Mouse (Mus musculus) heart, adult 2 months (tissue): Measurements from ENCODE around the gene Prr19. TPM values are rescaled to one million over a fixed set of nuclear protein-coding genes. Genes with fewer than 3 reads are reported as not detected.
A peak's percentile ranks its signal among the peaks of the same experiment; 100 is the strongest.
"Not testable (repeated sequence)": the region's sequence is repeated elsewhere in the genome, so short reads cannot be mapped to it uniquely, and the experiment has no call there.

Experiments used
- DNase-seq, 2 experiments: peaks; one replicate each; pipeline ENCODE4 v3.0.0; 2021
- H3K27ac ChIP-seq: fragments of 200-600 bp; 2 replicates; pipeline ENCODE4 v1.8.1; 2022
- H3K27me3 ChIP-seq: fragments of 200-500 bp; 2 replicates; pipeline ENCODE4 v1.6.1; 2012; ENCODE audit warnings: mild to moderate bottlenecking, low read length, inconsistent platforms, mixed read lengths; ENCODE audit not compliant: control insufficient read depth, insufficient read depth
- H3K36me3 ChIP-seq: fragments of 200-500 bp; 2 replicates; pipeline ENCODE4 v1.6.1; 2012; ENCODE audit warnings: low read length, inconsistent platforms; ENCODE audit not compliant: control insufficient read depth, insufficient read depth
- H3K4me1 ChIP-seq: fragments of 200-500 bp; 2 replicates; pipeline ENCODE4 v1.6.1; 2011; ENCODE audit warnings: low read length; ENCODE audit not compliant: control insufficient read depth, insufficient read depth
- H3K4me3 ChIP-seq: fragments of 200-600 bp; 2 replicates; pipeline ENCODE4 v1.8.1; 2022
- H3K79me2 ChIP-seq: fragments of 200-500 bp; replicated peaks from 2 replicates; pipeline ENCODE4 v1.6.1; 2012; ENCODE audit warnings: mild to moderate bottlenecking, inconsistent platforms, low read length, moderate library complexity, mixed read lengths; ENCODE audit not compliant: control insufficient read depth, insufficient read depth
- H3K9ac ChIP-seq: fragments of 200-500 bp; 2 replicates; pipeline ENCODE4 v1.6.1; 2012; ENCODE audit warnings: low read depth, mild to moderate bottlenecking, control low read depth, inconsistent platforms, low read length, mixed read lengths
- CTCF ChIP-seq: fragments of 200-600 bp; IDR thresholded peaks from 2 replicates; pipeline ENCODE4 v1.8.1; 2022; ENCODE audit warnings: antibody characterized with exemption, mild to moderate bottlenecking, moderate library complexity
- EP300 ChIP-seq: fragments of 200-500 bp; IDR thresholded peaks from 2 replicates; pipeline ENCODE4 v1.6.1; 2011; ENCODE audit warnings: low read depth, low read length, control low read depth; ENCODE audit not compliant: insufficient read depth
- POLR2A ChIP-seq: fragments of 200-500 bp; IDR thresholded peaks from 2 replicates; pipeline ENCODE4 v1.6.1; 2011; ENCODE audit warnings: mild to moderate bottlenecking, low read depth, low read length, control low read depth; ENCODE audit not compliant: insufficient read depth
- WGBS: fragments of 180-500 bp; shearing (Covaris S2); methylation state at CpG from one replicate; pipeline ENCODE4 v1.1.7; 2018; 5-methylcytosine and 5-hydroxymethylcytosine counted together
- intact Hi-C: fragments of 180-260 bp; cut with DNase I; formaldehyde crosslinking; loops from one replicate; pipeline ENCODE4 v1.15.1; 2025
- long read RNA-seq: library from polyadenylated mRNA; stranded (forward); transcript quantifications from one replicate; pipeline ENCODE4 v2.0.0, GENCODE M21; 2021
- polyA plus RNA-seq: library from polyadenylated mRNA; depleted of rRNA; stranded (reverse); fragments of >200 nt; gene quantifications from 2 replicates; pipeline ENCODE4 v1.2.3, GENCODE M21; 2012; rRNA removed
- total RNA-seq, 2 experiments: library from RNA; stranded (reverse); gene quantifications; 2 replicates each; pipeline ENCODE4 v1.2.3; 2021

Gene Prr19
- not detected for total RNA-seq
- not detected in 2 replicates for polyA plus RNA-seq
- long read RNA-seq: 0 reads

GRCm38 (mm10) chr7:25301063-25301462 is at the start of gene Prr19:
Gene Prr19 (plus strand): TSS chr7:25301411.
- Histone ChIP-seq H3K27ac (no peak within 1 kb of the TSS), H3K4me1 (no peaks in the 10 kb centered on the region), H3K27me3 (no peaks in the 10 kb centered on the region), H3K36me3 (no peaks in the 10 kb centered on the region), H3K9ac (no peak within 1 kb of the TSS), H3K79me2 (no peaks in the 10 kb centered on the region), H3K4me3 (no peak within 1 kb of the TSS)
- DNase-seq: no peak
- TF ChIP-seq CTCF: no peak
- no peak for TF ChIP-seq POLR2A
- no peak for TF ChIP-seq EP300
- 53% methylated on average over 19 of the region's 19 CpGs for WGBS
- intact Hi-C loops: no loop called here

GRCm38 (mm10) chr7:25251822-25252221 is 49.4 kb upstream of the Prr19 start:
- intact Hi-C loops: no loop called here
- peak overlapping the region; percentile 96 for H3K4me3 ChIP-seq
- H3K36me3 ChIP-seq: no peaks in the 10 kb centered on the region
- DNase-seq: peak; percentile 41 to 54
- TF ChIP-seq CTCF (no peak), POLR2A (no peak), EP300 (0 out of 2 replicates have a peak, but pooled peaks have one; percentile 43)
- peak overlapping the region; percentile 98 for H3K27ac ChIP-seq
- peak overlapping the region; percentile 69 for H3K9ac ChIP-seq
- peaks cover 9% of the 10 kb centered on the region for H3K4me1 ChIP-seq
- no peaks in the 10 kb centered on the region for H3K27me3 ChIP-seq
- peaks cover 3% of the 10 kb centered on the region; the same call in 1 of the 2 replicates for H3K79me2 ChIP-seq
- WGBS: 22% methylated on average over 8 of the region's 8 CpGs

- no peak for TF ChIP-seq CTCF
- no peak for TF ChIP-seq EP300
- no peak for TF ChIP-seq POLR2A
- WGBS: 77% methylated on average over 1 of the region's 1 CpGs
- intact Hi-C loops: no loop called here
Observed at GRCm38 (mm10) chr7:25261896-25262295, 39.3 kb upstream of the Prr19 start.

GRCm38 (mm10) chr7:25263968-25264870 is 37.0 kb upstream of the Prr19 start:
- no peak for TF ChIP-seq EP300
- TF ChIP-seq CTCF: no peak
- no peak for TF ChIP-seq POLR2A
- Histone ChIP-seq H3K27me3 (no peaks in the 10 kb centered on the region), H3K9ac (no peak overlapping the region), H3K79me2 (no peaks in the 10 kb centered on the region), H3K36me3 (no peaks in the 10 kb centered on the region), H3K27ac (no peak overlapping the region), H3K4me1 (peaks cover 2% of the 10 kb centered on the region), H3K4me3 (no peak overlapping the region)
- 64% methylated on average over 17 of the region's 17 CpGs for WGBS
- intact Hi-C loops: no loop called here
- DNase-seq: no peak

More at GRCm38 (mm10) chr7:25261896-25262295, 39.3 kb upstream of the Prr19 start:
- Histone ChIP-seq H3K36me3 (no peaks in the 10 kb centered on the region), H3K9ac (no peak overlapping the region), H3K4me1 (peaks cover under 1% of the 10 kb centered on the region; the same call in 1 of the 2 replicates), H3K27ac (no peak overlapping the region), H3K79me2 (no peaks in the 10 kb centered on the region), H3K27me3 (no peaks in the 10 kb centered on the region), H3K4me3 (no peak overlapping the region)
- no peak for DNase-seq

GRCm38 (mm10) chr7:25265743-25266142 is 35.5 kb upstream of the Prr19 start:
- intact Hi-C loops, H3K36me3 ChIP-seq, H3K79me2 ChIP-seq, H3K9ac ChIP-seq, H3K27ac ChIP-seq, DNase-seq, H3K27me3 ChIP-seq, H3K4me3 ChIP-seq, H3K4me1 ChIP-seq: not testable (repeated sequence)
- 73% methylated on average over 5 of the region's 5 CpGs for WGBS
